Mouse (Mus musculus) left cerebral cortex, postnatal 4 days (tissue): ENCODE data around the gene Elovl7. TPM values are rescaled to one million over a fixed set of nuclear protein-coding genes. Genes with fewer than 3 reads are reported as not detected.
A peak's percentile ranks its signal among the peaks of the same experiment; 100 is the strongest.

ENCODE experiments used
- DNase-seq: peaks from one replicate; pipeline ENCODE4 v3.0.0-alpha.2; 2022
- intact Hi-C: fragments of 180-260 bp; cut with DNase I; formaldehyde crosslinking; loops from one replicate; pipeline ENCODE4 v1.15.1; 2025
- total RNA-seq, 2 experiments: library from RNA; stranded (reverse); gene quantifications; 2 replicates each; pipeline ENCODE4 v1.2.3; 2021

Elovl7 gene
- total RNA-seq, 2 experiments from 2014 or later = 2.7 to 3.5 TPM

DNA sequence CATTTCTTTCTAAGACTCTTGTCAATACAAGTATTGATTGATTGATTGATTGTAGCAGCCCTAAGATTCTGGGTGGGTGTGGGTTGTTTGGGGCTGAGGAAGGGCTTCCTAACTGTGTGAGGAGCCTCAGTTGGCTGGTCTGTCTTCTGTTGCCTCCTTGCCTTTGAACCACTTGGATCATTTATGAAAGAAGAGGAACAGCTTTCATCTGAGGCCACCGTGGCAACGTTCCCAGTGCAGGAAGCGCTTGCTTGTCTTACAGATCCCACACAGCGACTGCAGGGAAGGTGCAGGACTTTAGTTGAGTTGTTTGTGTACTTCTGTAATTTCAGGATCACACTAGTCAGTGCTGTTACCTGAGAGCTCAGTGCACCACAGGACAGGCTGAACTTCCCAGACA is 25.8 kb downstream of the Elovl7 start:
- intact Hi-C loops = no loop called here

DNA sequence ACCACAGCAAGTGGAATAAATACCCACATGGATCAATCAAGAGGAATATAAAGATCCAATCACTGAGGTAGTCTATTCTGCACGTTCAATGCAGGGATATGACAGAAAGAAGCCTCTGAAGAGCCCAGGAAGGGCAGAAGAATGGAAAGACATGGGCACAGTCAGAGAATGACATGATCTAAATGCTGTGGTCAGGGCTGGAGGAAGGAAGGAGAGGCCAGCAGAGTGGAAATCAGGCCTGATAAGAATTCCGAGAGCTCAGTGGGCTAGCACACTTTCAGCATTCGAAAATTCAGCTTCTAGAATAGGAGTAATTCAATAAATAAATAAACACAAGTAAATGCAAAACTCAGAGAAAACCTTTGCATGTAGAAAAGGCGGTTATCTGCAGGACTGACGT is 27.5 kb downstream of the Elovl7 start:
- no peak for DNase-seq
- intact Hi-C loops = no loop called here

More for the DNA sequence above, 25.8 kb downstream of the Elovl7 start:
- peak; percentile 5 for DNase-seq

DNA sequence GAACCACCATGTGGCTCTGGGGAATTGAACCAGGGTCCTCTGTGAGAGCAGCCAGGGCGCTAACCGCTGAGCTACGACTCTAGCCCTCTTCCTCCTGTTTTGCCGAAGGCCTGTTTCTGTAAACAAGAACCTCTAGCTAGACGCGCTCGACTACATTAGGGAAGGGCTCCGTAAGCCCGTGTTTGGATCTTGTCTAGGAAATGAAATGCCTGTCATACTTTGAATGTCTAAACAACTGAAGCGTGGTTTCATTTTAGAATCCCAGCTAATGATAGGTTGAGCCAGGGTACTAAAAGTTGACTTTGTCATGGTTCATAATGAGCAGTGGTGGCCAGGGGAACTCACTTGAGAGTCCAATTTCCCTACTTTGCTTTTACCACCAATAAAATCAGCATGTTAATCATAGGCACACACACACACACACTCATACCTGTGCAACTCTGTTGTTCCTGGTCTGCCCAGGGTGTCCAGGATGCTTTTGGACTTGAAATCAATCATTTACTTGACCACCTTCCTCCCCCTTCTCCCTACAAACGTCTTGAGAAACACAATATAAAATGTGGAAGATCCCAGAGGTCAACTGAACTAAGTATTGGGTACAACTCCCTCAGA is 31.0 kb downstream of the Elovl7 start:
- intact Hi-C loops = no loop called here
- no peak for DNase-seq

DNA sequence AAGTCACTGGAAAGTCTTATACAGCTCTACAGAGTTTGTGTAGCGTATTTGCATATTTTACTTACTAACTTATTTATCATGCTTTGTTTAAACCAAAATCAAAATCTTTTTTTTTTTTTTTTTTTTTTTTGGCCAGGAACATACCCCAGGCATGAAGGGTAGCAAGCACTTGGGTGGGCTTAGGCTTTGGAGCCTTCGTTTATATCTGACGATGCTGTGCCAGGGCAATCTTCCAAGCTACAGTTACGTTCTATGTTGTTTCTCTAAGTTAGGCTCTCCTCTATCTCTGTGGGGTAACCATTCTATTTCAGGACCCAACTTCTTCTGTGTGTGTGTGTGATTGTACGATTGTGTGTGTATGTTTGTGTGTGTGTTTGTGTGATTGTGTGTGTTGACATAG is 36.9 kb downstream of the Elovl7 start:
- DNase-seq = no peak
- intact Hi-C loops = no loop called here

DNA sequence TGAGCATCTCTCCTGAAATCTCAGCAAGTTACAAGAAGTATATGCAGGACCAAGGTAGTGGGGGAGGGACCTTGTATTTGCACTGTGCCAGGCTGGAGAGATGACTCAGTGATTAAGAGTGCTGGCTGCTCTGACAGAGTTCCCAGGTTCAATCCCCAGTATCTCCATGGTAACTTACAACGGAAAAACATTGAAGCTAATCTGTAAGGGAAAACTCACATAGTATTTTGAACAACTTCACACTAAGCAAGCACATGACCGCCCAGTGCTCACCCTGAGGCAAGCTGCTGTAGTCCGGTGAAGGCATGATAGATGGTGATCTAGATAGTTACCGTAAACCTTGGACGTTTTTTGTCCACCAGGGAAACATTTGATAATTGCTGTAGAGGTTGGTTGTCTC is 39.8 kb downstream of the Elovl7 start:
- intact Hi-C loops = no loop called here
- no peak for DNase-seq

DNA sequence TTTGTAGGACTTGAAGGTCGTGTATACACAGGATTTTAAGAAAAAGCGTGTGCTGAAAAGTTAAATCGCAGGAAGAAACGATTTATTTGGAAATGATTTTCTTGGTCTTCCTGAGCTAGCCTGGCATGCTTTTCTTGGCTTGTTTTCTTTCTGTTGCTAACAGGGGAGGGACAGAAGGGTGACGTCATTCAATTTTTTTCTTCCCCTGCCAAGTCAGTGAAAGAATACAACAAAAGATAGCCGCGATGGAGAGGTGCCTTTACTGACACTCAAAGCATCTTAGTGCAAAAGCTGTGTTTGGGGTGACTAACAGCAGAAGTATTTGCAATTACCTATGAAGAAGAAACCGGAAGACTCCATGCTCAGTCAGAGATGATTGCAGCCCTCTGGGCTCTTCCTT is 48.8 kb downstream of the Elovl7 start:
- no peak for DNase-seq
- intact Hi-C loops = no loop called here

DNA sequence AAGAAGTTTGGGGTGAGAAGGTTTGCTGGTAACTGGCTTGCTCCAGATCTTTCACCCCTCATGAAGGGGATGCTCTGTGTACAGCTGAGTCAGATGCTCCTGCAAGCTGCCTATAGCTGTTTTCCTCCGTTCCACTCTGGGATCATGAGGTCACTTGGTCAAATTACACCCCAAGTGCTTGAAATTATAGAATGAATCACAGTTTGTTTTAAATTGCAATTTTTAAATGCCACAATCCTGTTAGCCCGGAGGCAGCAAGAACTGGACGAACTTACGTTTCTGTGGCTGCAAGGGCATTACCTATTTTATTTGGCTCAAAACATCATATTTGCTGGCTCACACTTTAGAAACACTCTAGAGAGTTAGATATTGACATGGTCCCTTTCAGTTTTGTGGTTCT is 51.2 kb downstream of the Elovl7 start:
- no peak for DNase-seq
- intact Hi-C loops = no loop called here

DNA sequence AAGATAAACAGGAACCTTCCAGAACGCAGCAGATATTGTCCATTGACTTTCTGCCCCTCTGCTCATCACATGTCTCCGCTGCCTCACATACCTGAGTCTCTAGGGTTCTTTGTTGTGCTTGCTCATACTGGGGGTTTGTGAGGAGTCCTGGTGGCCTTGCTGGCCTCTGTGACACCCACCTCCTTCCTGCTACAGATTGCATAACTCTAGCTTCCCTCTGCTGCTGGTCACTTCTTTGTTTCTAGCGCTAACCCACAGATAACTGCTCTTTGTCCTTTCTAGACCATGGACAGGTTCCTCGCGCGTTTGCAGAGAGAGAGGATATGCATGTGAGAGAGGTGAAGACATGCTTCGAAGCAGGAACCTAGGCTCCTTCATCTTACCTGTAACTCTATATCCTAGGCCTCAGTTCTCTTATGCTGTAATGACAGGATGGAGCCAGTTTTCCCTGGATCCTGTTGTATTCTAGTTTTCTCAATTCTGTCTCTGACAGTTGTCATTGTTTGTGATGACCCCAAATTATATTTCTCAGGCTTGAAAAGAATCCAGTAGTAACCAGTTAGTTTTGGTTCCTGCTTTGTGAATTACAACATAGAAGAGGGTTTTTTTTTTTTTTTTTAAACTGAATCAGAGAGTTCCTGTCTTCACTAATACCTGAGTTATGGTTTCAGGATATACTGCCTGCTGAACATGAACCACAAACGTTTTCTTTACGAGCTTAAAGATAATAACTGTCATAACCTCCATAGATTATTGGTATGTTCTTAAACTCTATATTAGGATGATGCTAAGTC is 53.8 kb downstream of the Elovl7 start:
- no peak for DNase-seq
- intact Hi-C loops = no loop called here

DNA sequence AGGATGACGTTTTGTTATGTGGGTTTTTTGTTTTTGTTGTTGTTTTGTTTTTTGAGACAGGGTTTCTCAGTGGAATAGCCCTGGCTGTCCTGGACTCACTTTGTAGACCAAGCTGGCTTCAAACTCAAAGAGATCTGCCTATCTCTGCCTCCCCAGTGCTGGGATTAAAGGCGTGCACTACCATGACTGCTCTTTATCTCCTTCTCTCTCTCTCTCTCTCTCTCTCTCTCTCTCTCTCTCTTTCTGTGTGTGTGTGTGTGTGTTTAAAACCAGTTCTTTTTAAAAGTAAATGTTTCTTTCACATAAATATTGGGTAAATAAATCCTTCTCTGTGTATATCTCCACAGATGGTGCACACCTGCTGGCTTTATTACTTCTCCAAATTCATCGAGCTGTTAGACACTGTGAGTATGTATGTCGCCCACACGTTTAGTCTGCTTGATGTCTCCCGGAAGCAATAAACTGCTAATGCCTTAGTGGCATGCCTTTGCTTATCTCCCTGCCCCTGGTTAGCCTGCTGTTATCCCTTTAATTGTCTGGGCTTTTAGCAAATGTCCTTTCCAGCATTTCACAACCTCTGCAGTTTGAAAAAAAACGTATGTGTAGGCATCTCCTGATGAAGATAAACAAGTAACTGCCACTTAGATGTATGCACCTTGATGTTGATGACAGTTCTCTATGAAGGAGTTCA is 57.4 kb downstream of the Elovl7 start:
- intact Hi-C loops = no loop called here
- no peak for DNase-seq

DNA sequence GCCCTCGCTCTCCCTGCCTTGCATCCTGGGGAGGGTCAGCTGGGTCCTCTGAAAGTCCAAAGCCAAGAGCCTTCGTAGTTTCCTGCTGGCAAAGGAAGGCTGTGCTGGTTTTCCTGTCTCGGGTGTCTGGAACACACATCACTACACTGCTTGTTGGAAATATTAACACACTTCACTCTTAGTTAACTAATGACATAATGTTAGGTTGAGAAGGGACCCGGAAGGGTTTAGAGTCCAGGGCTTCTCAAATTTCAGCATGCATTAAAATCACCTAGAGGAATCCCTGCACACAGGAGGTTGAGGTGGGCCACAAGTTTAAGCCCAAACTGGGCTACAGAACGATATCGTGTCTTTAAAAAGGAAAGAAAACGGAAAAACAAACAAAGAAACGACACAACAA is 58.1 kb downstream of the Elovl7 start:
- intact Hi-C loops = no loop called here
- DNase-seq = no peak

DNA sequence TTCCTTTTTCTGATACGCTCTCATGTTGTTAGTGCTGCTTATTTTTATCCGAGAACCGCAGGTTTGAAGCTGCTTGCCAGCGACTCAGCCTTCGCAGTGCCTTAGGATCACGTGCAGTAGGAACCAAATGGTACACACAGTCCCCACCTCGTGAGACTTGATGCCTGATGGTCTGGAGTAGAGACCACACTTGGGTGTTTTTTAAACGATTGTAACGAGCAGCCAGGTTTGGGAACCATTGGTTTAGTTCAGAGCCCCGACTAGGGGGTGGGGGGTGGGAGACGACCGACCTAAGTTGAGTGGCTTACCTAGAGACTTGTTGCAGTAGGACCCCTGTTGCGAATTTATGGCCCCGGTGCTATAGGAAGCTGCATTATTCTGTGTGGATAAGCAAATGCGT is 58.8 kb downstream of the Elovl7 start:
- intact Hi-C loops = no loop called here
- no peak for DNase-seq

DNA sequence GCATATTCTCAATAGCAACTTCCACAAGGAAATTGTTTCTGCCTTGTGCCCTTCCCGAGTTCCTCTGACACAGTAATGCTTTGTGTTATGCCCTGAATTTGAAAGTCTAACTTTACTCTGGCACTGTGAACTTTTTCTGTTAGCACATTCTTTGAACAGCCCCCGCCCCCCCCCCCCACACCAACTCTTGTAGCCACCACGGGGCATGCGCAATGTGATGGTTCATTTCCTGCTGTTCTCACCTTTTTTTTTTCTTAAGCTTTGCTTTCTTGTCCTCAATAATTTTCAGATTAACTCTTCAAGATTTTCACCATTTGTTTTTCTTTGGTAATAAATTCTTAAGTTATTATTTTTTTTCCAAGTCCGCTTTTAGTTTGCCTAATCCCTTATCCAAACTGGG is 59.3 kb downstream of the Elovl7 start:
- DNase-seq = no peak
- intact Hi-C loops = no loop called here

DNA sequence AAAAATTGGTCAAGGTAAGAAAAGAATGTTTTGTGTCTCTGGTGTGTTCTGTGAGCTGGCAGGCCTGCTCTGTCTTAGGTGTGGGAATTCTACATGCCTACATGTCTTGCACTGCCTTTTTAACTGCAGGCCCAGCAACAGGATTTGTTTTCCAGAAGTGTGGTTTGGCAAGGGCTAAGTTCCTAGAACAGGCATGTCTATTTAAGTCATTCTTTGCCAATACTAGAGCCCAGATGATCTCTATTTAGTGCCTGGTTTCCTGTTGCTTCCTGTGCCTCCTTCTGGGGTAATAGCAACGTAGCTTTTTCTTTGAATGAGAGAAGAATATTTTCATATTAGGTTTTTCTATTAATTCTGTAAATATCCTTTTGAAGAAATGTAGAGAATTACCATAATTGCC is 62.4 kb downstream of the Elovl7 start:
- DNase-seq = no peak
- intact Hi-C loops = no loop called here

DNA sequence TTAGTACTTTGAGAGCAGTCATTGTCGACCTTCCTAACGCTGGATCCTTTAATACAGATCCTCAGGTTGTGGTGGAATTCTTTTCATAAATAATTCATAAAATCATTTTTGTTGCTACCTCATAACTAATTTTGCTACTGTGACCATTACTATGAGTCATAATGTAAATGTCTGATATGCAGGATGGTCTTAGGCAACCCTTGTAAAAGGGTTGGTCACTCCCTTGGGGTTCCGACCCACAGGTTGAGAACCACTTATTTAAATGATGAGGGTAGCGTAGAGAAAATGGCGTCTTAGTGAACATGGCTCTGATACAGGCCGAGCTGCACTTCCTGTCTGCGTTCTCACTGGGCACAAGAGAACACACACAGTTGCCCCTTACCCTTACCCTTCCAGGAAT is 63.1 kb downstream of the Elovl7 start:
- DNase-seq = no peak
- intact Hi-C loops = no loop called here

DNA sequence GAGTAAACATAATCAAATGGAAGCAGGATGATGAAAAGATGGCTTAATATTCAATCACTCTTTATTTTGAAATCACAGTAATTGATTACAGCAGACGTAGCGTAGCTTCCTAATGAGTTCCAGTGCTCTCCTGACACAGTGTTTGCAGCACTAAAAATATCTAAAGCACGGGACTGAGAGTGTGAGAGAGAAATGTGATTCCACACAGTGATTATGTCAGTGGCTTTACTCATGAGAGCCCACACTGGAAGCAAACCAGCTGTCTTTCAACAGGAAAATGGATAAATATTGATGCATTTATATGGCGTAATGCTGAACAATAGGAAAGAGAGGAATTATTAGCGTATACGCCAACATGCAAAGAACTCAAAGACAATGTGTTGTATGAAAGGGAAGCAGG is 64.4 kb downstream of the Elovl7 start:
- intact Hi-C loops = no loop called here
- DNase-seq = no peak

DNA sequence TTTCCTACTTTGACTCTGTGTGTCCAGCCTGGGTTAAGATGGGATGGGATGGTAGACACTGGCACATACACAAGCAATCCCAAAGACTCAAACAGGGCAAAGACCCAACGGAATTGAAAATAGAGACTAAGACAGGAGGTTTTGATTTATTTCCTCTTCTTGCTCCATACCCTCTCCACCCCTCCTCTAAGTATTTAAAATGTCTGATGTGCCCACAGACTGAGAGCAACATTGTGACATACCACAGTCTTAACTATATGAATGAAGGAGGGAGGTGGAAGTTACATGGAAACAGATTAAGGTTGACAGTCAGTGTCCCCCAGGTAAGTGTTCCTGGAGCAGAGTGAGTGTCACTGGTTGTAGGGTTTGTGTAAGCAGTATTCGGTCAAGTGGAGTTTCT is 70.1 kb downstream of the Elovl7 start:
- intact Hi-C loops = no loop called here
- no peak for DNase-seq

DNA sequence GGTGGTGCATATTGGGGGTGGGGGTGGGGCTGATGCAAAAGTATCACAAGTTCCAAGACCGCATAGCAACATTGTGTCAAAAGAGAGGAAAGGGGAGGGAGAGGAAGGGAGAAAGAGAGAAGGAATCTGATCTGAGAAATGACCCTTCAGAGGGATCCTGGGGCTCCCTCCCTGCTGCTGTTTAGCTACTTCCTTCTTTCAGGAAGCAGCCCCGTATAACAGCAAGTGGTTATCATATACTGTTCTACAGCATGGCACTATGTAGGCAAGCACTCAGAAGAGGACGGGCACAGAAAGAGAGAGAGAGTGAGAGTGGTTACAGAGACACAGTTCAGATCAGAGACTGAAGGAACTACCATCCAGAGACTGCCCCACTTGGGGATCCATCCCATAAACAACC is 73.7 kb downstream of the Elovl7 start:
- DNase-seq = no peak

DNA sequence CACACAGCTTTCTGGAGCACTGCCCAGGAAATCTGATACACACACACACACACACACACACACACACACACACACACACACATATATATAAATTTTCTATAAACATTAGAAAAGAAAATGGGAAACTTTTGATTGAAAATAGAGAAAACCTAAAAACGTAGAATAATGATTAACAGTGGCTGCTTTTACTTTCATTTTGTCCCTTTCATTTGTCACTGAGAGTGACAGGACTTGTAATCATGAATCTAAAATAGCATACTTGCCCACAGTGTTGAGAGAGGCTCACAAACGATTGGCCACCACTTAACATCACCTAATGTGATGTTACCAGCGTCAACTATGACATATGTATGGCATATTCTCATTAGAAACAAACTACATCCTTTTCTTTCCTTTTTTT is 75.2 kb downstream of the Elovl7 start:
- DNase-seq = no peak
- intact Hi-C loops = no loop called here

More for the DNA sequence above, 73.7 kb downstream of the Elovl7 start:
- intact Hi-C loops = no loop called here

DNA sequence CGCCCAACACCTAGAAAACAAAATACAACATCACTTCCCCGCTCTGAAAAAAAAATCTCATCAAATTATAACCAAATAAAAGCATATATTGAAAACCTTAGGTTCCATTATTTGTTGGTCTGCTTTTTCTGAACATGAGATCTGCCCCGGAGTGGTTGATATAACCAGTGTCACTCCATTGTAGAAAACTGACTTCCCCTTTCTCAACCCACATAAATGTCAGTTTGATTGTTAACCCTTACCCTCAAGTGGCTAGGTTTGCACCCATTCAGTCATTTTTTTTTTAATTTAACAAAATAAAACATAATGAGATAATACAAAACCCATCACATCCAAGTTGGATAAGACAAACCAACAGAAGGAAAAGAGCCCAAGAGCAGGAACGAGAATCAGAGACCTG is 76.1 kb downstream of the Elovl7 start:
- DNase-seq = no peak

DNA sequence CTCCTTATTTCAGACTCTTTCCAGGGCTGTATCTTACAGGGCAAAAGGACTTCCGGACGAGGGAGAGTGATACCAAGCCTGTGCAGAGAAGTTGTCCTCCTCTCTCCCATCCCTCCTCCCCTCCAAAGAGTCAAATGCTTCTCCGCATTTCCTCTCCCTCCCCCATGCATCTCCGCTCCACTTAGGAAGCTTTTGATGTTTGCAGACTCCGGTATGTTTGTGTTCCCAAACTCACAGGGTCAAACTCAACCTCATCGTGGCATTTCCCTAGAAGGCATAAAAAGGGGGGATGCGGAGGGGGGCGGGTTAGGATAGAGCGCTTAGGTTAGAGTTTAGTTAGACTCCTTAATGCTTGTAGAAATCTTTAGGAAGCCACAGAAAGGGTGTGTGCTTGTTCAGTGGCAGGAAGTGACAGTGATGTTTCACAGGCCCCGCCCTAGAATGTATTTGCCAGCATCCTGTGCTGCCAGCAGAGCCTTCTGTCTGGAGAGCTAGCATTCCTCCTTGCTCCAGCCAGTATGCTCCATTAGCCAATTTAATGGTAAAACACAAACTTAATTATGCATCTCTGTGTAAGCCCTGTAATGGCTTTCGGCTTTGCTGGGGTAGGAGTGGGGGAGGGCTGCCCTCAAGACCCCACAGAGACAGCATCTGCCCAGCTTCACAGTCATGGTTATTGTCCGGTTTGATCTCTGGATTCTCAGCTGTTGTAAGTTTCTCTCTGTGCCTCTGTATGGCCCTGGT is 83.3 kb downstream of the Elovl7 start:
- DNase-seq = peak; percentile 28
- intact Hi-C loops = no loop called here

More for the DNA sequence above, 76.1 kb downstream of the Elovl7 start:
- intact Hi-C loops = no loop called here

DNA sequence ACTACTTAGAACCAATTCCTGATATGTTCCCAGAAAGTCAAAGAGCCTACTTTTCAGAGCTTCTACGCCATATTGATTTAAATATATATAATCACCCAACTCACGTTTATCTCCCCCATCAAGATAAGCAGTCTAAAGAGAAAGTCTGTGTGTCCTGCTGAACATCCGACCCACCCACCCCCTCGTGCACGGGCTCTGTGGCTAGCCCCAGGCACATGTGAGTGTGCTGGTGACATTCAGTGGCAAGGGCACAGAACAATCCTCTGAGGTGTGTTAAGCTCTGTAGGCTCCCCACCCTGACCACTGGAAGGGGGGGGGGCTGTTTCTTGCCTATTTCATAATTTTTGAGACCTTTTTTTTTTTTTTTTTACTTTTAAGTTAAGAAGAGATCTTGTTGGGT is 84.0 kb downstream of the Elovl7 start:
- DNase-seq = no peak
- intact Hi-C loops = no loop called here
